ENCODE assay signal across 14 mouse cellular contexts in genomic region chr7:112759359-112759975, GRCm38 (mm10).
DNase-seq lines count a peak whose midpoint lies in the region; ATAC-seq and TF ChIP-seq lines count a peak whose summit lies in the region.
"Had no signal": no experiment of that assay in that cellular context is flagged by ENCODE, and none has a peak within 500 bp of the region (broad histone marks: within the 10 kb centered on the region; RNA-seq: fewer than 3 reads in every experiment).

No protein-coding gene starts in this region.

- H3K27me3 ChIP-seq in kidney, adult 2 months (replicated peaks; ENCODE audit: control insufficient read depth, insufficient read depth, low read length) = no peaks in the 10 kb centered on the region
- no peaks in the 10 kb centered on the region for H3K27me3 ChIP-seq in stomach, embryonic 14.5 days (ENCODE audit: control insufficient read depth, insufficient read depth, low read length)
- no peaks in the 10 kb centered on the region for H3K27me3 ChIP-seq in stomach, postnatal 0 days (ENCODE audit: control insufficient read depth, insufficient read depth, low read length)
- H3K27me3 ChIP-seq: embryonic facial prominence, embryonic 15.5 days; intestine, embryonic 15.5 days; liver, embryonic 15.5 days had no signal

- intact Hi-C loops in gastrocnemius, adult 2 months (cut with DNase I) = no loop called here

- ATAC-seq in stomach, embryonic 14.5 days (ENCODE audit: insufficient number of reproducible peaks, insufficient read depth, low FRiP score, low read depth) = no peak
- ATAC-seq in stomach, postnatal 0 days (ENCODE audit: low FRiP score, low TSS enrichment) = no peak
- ATAC-seq in activated CD4-positive, CD25-positive, alpha-beta regulatory T cell, adult 4 months = no peak
- ATAC-seq: intestine, embryonic 15.5 days had no signal

- no peak for TF ChIP-seq EP300 in stomach, postnatal 0 days (optimal IDR thresholded peaks at IDR 0.05)

- no peak for TF ChIP-seq POLR2A in kidney, adult 2 months (IDR thresholded peaks at IDR 0.05; ENCODE audit: low read depth, low read length)

- no peak for TF ChIP-seq CTCF in gastrocnemius, adult 2 months (IDR thresholded peaks at IDR 0.05)
- no peak for TF ChIP-seq CTCF in kidney, adult 2 months (conservative IDR thresholded peaks at IDR 0.05; ENCODE audit: insufficient read depth, insufficient read length, low read depth, low read length)
- TF ChIP-seq CTCF in stomach, postnatal 0 days (IDR thresholded peaks at IDR 0.05; ENCODE audit: low read depth) = no peak

- no peak overlapping the region for H3K9ac ChIP-seq in stomach, embryonic 14.5 days (replicated peaks; ENCODE audit: low read depth, low read length)
- H3K9ac ChIP-seq in stomach, postnatal 0 days (ENCODE audit: low read length) = no peak overlapping the region
- H3K9ac ChIP-seq: embryonic facial prominence, embryonic 15.5 days; intestine, embryonic 15.5 days; liver, embryonic 15.5 days had no signal

- 74% methylated on average over 23 of the region's 23 CpGs for WGBS in kidney, adult 2 months
- 75% methylated on average over 23 of the region's 23 CpGs for WGBS in stomach, embryonic 14.5 days
- 85% methylated on average over 23 of the region's 23 CpGs for WGBS in stomach, postnatal 0 days

- no peaks in the 10 kb centered on the region for H3K9me3 ChIP-seq in stomach, embryonic 14.5 days (ENCODE audit: control insufficient read depth, low read depth, low read length)
- no peaks in the 10 kb centered on the region for H3K9me3 ChIP-seq in stomach, postnatal 0 days (ENCODE audit: control insufficient read depth, low read length)
- H3K9me3 ChIP-seq: embryonic facial prominence, embryonic 15.5 days; intestine, embryonic 15.5 days; liver, embryonic 15.5 days had no signal

- no peak overlapping the region for H3K4me2 ChIP-seq in stomach, embryonic 14.5 days (replicated peaks; ENCODE audit: low read depth, low read length)
- H3K4me2 ChIP-seq in stomach, postnatal 0 days (replicated peaks; ENCODE audit: low read depth) = no peak overlapping the region
- H3K4me2 ChIP-seq: embryonic facial prominence, embryonic 15.5 days; intestine, embryonic 15.5 days; liver, embryonic 15.5 days had no signal

- no peaks in the 10 kb centered on the region for H3K36me3 ChIP-seq in kidney, adult 2 months (ENCODE audit: control insufficient read depth, insufficient read depth, low read length)
- peaks cover 5% of the 10 kb centered on the region for H3K36me3 ChIP-seq in stomach, embryonic 14.5 days (ENCODE audit: control insufficient read depth, insufficient read depth, low read length)
- H3K36me3 ChIP-seq in stomach, postnatal 0 days (ENCODE audit: control insufficient read depth, insufficient read depth, low read length) = no peaks in the 10 kb centered on the region
- H3K36me3 ChIP-seq: intestine, embryonic 15.5 days; liver, embryonic 15.5 days had no signal

- H3K4me3 ChIP-seq in gastrocnemius, adult 2 months = peak overlapping the region; percentile 21; the same call in 1 of the 2 replicates
- H3K4me3 ChIP-seq in kidney, adult 2 months (ENCODE audit: insufficient read depth, low read depth, low read length) = no peak overlapping the region
- no peak overlapping the region for H3K4me3 ChIP-seq in stomach, embryonic 14.5 days (ENCODE audit: low read depth, low read length)
- H3K4me3 ChIP-seq in stomach, postnatal 0 days (ENCODE audit: low read depth, low read length) = no peak overlapping the region
- H3K4me3 ChIP-seq: embryonic facial prominence, embryonic 15.5 days; intestine, embryonic 15.5 days; liver, embryonic 15.5 days had no signal

- peak; percentile 18 for DNase-seq in gastrocnemius, adult 2 months
- DNase-seq in gastrocnemius, adult 8-10 months (ENCODE audit: low spot score in 2 of 2) = no peak
- DNase-seq in kidney, adult 2 months = peak; percentile 36
- no peak for DNase-seq in kidney, adult 8-10 months
- DNase-seq in stomach, postnatal 0 days (ENCODE audit: low spot score) = no peak
- DNase-seq: adrenal gland, postnatal 36 days; kidney, postnatal 4 days; layer of hippocampus, postnatal 36 days; right cerebral cortex, postnatal 14 days had no signal

- H3K4me1 ChIP-seq in kidney, adult 2 months (ENCODE audit: control insufficient read depth, insufficient read depth, low read length) = peaks cover 47% of the 10 kb centered on the region
- peaks cover 39% of the 10 kb centered on the region for H3K4me1 ChIP-seq in stomach, embryonic 14.5 days (ENCODE audit: control insufficient read depth, insufficient read depth, low read length)
- peaks cover 11% of the 10 kb centered on the region for H3K4me1 ChIP-seq in stomach, postnatal 0 days (replicated peaks; ENCODE audit: control insufficient read depth, insufficient read depth)
- H3K4me1 ChIP-seq: liver, embryonic 15.5 days had no signal

- H3K27ac ChIP-seq in gastrocnemius, adult 2 months = peak overlapping the region; percentile 90
- no peak overlapping the region for H3K27ac ChIP-seq in kidney, adult 2 months (ENCODE audit: insufficient read depth, low read depth, low read length)
- H3K27ac ChIP-seq in stomach, embryonic 14.5 days (ENCODE audit: low read length) = peak overlapping the region; percentile 2; the same call in 1 of the 2 replicates
- no peak overlapping the region for H3K27ac ChIP-seq in stomach, postnatal 0 days (replicated peaks)
- H3K27ac ChIP-seq: liver, embryonic 15.5 days had no signal

Comparison
In these comparisons a context has a peak if more than half of its experiments do, and no peak if none do; other contexts are left out.
1. DNase-seq: peak in gastrocnemius, adult 2 months (single experiment) and kidney, adult 2 months (single experiment); none in gastrocnemius, adult 8-10 months (0 of 2), kidney, adult 8-10 months (0 of 2) and stomach, postnatal 0 days (single experiment).
2. H3K27ac ChIP-seq: peak in gastrocnemius, adult 2 months (single experiment) and stomach, embryonic 14.5 days (single experiment); none in kidney, adult 2 months (single experiment) and stomach, postnatal 0 days (single experiment).